Mouse (Mus musculus): ENCODE data around the gene Zfp740.
"Not testable (repeated sequence)": the region's sequence is repeated elsewhere in the genome, so short reads cannot be mapped to it uniquely, and the experiment has no call there.

The Zfp740 gene

GRCm38 (mm10) chr15:102202971-102203834 lies at the start of gene Zfp740:
Zfp740 (plus strand) TSS chr15:102203249.
- DNase-seq (ENCODE audit: low spot score in 2 of 2) = peak; percentile 95 to 97

GRCm38 (mm10) chr15:102155006-102155405 lies 48.0 kb upstream of the Zfp740 start:
- DNase-seq (ENCODE audit: low spot score in 2 of 2) = not testable (repeated sequence)

GRCm38 (mm10) chr15:102156836-102157235 lies 46.2 kb upstream of the Zfp740 start:
- DNase-seq (ENCODE audit: low spot score in 2 of 2) = no peak

- DNase-seq (ENCODE audit: low spot score in 2 of 2) = no peak
Observed at GRCm38 (mm10) chr15:102160415-102161060, 42.5 kb upstream of the Zfp740 start.

- DNase-seq (ENCODE audit: low spot score in 2 of 2) = no peak
Observed at GRCm38 (mm10) chr15:102163900-102164693, 39.0 kb upstream of the Zfp740 start.

GRCm38 (mm10) chr15:102165468-102166100 lies 37.5 kb upstream of the Zfp740 start:
- DNase-seq (ENCODE audit: low spot score in 2 of 2) = no peak

GRCm38 (mm10) chr15:102167620-102168021 lies 35.4 kb upstream of the Zfp740 start:
- DNase-seq (ENCODE audit: low spot score in 2 of 2) = no peak

GRCm38 (mm10) chr15:102169064-102169463 lies 34.0 kb upstream of the Zfp740 start:
- no peak for DNase-seq (ENCODE audit: low spot score in 2 of 2)

- no peak for DNase-seq (ENCODE audit: low spot score in 2 of 2)
Observed at GRCm38 (mm10) chr15:102173581-102173980, 29.5 kb upstream of the Zfp740 start.

GRCm38 (mm10) chr15:102175736-102176319 lies 27.2 kb upstream of the Zfp740 start:
- no peak for DNase-seq (ENCODE audit: low spot score in 2 of 2)

- DNase-seq (ENCODE audit: low spot score in 2 of 2) = no peak
Observed at GRCm38 (mm10) chr15:102176571-102177316, 26.3 kb upstream of the Zfp740 start.

GRCm38 (mm10) chr15:102177417-102177816 lies 25.6 kb upstream of the Zfp740 start:
- DNase-seq (ENCODE audit: low spot score in 2 of 2) = no peak

GRCm38 (mm10) chr15:102178279-102178678 lies 24.8 kb upstream of the Zfp740 start:
- DNase-seq (ENCODE audit: low spot score in 2 of 2) = peak; percentile 74 to 81

GRCm38 (mm10) chr15:102179106-102179505 lies 23.9 kb upstream of the Zfp740 start:
- DNase-seq (ENCODE audit: low spot score in 2 of 2) = no peak

GRCm38 (mm10) chr15:102179924-102180323 lies 23.1 kb upstream of the Zfp740 start:
- no peak for DNase-seq (ENCODE audit: low spot score in 2 of 2)

GRCm38 (mm10) chr15:102183076-102183475 lies 20.0 kb upstream of the Zfp740 start:
- DNase-seq (ENCODE audit: low spot score in 2 of 2) = no peak

- no peak for DNase-seq (ENCODE audit: low spot score in 2 of 2)
Observed at GRCm38 (mm10) chr15:102186239-102186638, 16.8 kb upstream of the Zfp740 start.

GRCm38 (mm10) chr15:102188096-102188495 lies 15.0 kb upstream of the Zfp740 start:
- DNase-seq (ENCODE audit: low spot score in 2 of 2) = no peak

- no peak for DNase-seq (ENCODE audit: low spot score in 2 of 2)
Observed at GRCm38 (mm10) chr15:102188883-102189282, 14.2 kb upstream of the Zfp740 start.

GRCm38 (mm10) chr15:102191699-102192098 lies 11.3 kb upstream of the Zfp740 start:
- no peak for DNase-seq (ENCODE audit: low spot score in 2 of 2)

All from spleen, postnatal 36 days (tissue).